Mouse (Mus musculus) T-helper 17 cell (primary cell): ENCODE measurements at regions not wholly inside any gene's neighbourhood (a gene's known extent, or its start where the extent isn't known, plus 50 kb on each side); places are given as distances from the start of the nearest gene placed in this dataset.

Source experiments
- in situ Hi-C, 2 experiments: fragments of 300-600 bp; cut with MboI, MseI; formaldehyde crosslinking; loops; 1 replicate in 1 of 2; 2 replicates in 1 of 2; pipeline ENCODE4 v1.15.1; 2025; ENCODE audit warnings: high pct_unique_total_duplicates in 2 of 2

DNA sequence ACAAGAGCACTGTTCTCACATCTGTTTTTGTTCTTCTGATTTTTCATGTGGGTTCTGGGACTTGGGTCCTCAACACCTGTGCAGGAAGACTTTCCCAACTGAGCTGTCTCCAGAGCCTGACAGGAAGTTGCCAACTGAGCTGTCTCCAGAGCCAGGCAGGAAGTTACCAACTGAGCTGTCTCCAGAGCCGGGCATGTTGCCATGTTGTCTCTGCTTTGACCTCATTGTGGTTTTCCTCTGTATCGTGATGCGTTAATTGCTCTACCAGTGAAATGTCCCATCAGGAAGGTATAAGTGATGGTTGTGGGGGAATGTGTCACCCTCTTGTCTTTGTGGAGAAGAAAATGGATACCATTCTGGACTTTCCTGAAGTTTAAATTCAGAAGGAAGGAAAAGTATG, 54.4 kb upstream of the Olfm4 start:
- in situ Hi-C loops: no loop called here

DNA sequence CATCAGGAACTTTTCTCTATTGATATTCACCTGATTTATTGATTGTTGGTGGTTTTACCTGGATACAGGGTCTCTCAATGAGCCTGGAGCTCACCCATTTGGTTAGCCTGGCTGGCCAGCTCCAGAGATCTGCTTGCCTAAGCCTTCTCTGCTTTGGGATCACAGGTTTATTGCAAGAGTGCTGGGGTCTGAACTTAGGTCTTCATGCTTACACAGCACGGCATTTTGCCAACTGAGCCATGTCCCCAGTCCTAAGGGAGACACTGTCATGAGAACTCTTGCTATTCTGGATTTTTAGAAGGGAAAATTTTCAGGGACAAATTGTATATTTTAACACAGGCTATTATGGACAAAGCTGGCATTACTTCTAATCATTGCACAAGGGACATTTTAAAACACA, 56.7 kb upstream of the Olfm4 start:
- in situ Hi-C loops: no loop called here

DNA sequence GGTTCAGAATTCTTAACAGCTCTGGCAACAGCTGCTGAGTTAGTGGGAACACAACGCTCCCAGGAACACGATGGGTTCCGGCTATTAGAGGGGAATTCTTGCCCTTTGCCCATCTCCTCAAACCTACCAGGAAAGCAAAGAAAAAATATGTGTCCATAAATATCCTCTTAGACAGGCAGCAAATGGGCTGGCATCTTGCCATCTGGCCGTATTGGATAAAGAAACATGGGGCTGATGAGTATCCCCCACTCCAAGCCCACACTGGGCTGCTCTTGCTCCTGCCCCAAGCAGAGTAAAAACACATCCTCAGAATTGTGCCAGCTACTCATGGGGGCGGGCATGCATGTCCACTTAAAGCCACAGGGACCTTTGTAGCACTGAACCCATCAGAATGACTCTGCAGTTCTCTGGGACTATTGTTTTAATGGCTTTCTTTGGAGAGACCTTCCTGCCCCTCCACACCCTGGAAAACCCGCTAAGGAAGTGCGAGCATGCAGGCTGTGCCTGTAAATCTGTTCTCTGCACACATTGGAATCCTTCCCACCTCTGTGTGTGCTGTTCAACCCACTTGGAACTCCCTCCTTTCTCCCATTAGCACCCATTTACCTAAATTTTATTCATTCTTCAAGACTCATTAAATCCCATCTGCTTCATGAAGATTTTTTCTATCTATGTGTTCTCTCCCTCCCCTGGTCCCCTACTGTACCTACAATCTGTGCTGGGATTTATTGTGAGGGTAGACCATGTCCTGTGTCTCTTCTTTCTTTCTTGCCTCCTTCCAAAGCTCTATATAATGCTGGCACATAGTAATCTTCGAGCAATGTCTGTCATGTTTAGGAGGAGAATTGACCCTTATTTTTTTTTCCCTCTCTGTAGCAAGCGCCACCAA, 66.7 kb upstream of the Olfm4 start:
- in situ Hi-C loops: loop anchor here in 1 of 2 experiments (10.0 kb wide), 1 partner anchor 512 kb away; no protein-coding TSS in a partner anchor

DNA sequence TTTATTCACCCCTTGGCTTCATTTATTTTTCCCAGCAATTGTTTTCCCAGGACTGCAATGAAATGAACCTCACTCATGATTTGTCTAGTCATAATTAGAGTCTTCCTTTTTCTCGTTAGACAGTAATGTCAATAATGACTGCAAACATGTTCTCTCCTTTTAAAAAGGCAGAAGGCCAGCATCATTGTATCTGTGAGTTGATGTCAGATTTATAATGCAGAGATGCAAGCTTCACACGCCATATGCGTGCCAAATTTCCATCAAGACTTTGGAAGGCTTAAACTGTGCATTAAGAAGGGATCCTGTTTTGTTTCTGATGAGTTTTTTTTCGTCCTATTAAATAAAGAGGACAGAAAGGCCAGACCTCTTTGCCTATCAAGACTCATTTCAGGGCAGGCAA, 68.9 kb upstream of the Olfm4 start:
- in situ Hi-C loops: loop anchor here in 1 of 2 experiments (10.0 kb wide), 1 partner anchor 510 kb away; no protein-coding TSS in a partner anchor

DNA sequence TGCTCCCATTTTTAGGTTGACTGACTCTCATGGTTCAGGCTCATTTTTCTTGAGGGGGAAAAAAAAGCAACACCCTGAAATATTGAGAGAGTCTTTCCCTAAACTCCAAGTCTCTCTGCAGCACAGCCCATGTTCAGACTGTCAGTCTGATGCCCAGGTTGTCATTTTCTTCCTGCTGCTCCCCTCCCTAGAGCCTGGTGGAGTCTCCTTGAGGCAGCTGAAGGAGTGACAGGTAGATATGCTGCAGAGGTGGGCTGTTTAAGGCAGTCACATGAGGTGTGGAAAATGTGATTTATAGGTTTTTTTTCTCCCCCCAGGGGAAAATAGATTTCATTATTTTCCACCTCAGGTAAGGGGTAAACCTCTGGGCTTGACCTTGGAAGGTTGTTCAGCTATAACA, 70.6 kb upstream of the Olfm4 start:
- in situ Hi-C loops: loop anchor here in 1 of 2 experiments (10.0 kb wide), 1 partner anchor 509 kb away; no protein-coding TSS in a partner anchor

DNA sequence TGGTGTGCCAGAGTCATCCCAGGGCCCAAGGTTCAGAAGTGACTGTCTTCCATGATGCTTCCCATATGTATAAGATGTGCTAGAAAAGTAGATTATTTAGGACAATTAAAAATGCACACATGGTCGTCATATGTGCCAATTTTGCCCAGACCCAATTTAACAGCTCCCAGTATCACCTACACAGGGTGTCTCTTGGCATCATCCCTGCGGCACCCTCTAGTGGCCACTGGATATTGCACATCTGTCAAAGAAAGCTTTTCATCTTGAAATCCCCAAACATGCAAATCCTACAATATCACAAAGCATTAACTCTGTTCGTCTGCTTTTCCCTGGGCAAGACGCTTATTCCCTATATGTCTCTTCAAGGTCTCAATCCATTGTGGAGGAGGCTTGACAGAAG, 71.3 kb upstream of the Olfm4 start:
- in situ Hi-C loops: loop anchor here in 1 of 2 experiments (10.0 kb wide), 1 partner anchor 508 kb away; no protein-coding TSS in a partner anchor

DNA sequence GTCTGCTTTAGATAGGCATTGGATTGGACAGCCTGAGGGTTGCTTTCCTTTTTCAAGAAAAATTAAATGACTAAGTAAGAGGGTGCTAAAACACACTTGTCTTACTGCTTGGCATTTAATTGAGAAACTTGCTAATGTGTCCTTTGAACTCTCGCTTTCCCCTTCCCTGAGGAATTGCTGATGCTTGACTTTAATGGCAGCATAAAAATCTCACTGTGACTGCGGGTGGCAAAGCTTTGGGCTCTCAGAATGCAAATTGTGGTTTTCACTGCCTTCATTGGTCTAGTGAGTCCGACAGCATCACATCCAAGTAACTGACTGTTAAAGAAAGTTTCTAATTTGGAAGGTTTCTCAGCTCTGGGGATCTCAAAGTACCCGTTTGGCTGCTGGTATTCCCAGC, 76.1 kb upstream of the Olfm4 start:
- in situ Hi-C loops: loop anchor here in 1 of 2 experiments (5.0 kb wide), 1 partner anchor 40 kb away; no protein-coding TSS in a partner anchor

DNA sequence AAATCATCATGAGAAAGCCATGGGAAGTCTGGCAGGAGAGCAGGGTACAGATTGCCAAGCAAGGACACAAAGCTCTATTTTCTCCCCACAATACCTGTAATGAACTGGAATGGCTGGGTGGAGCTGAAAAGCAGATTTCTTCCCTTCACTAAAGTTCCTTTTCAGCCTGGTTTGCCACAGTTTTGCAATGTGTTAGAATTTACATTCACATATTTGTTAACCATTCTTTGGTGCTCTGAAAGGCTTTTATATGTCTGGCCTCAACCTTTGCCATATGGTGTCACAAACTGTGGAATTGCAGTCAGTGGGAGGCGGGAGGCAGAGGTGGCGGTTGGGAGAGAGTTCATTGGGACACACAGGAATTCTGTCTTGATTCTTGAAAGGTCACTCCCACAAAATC, 78.3 kb upstream of the Olfm4 start:
- in situ Hi-C loops: loop anchor here in 1 of 2 experiments (5.0 kb wide), 1 partner anchor 42 kb away; no protein-coding TSS in a partner anchor

DNA sequence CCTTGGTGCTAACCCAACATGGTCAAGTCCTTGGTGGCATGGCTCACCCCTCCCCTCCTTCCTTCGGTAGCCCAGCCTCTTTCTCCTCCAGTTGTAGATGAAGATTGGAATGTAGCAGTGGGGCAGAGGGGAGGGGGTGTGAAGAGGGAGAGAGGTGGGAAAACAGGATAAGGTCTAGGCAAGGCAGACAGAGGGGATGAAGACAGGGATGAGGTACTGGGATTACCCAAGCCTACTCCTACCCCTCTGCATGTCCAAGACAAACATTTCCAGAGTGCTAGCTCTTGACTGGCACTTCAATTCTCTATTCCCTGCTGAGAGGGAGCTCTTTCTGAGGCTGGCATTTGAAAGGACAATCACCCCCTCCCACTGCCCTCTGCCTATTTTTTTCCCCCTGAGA, 81.5 kb upstream of the Olfm4 start:
- in situ Hi-C loops: no loop called here

DNA sequence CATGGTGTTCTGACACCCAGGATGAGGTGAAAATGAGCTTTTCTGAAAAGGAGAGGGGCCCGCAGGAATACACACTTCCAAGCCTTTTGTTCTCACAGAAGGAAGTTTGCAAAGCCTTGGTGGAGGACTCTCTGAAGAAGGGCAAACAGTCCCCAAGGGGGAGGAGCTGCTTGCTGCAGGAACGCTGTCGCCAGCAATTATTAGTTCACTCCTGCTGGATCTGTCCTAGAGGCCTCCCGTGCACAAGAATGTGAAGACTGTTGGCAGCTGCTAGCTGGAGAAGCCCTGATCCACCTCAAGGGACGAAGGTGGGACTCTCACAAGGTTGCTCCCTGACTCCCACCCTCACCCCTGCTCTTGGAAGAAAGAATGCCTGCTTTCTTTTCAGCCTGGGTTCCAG, 85.6 kb upstream of the Olfm4 start:
- in situ Hi-C loops: loop anchor here in 1 of 2 experiments (5.0 kb wide), 1 partner anchor 49 kb away; no protein-coding TSS in a partner anchor

DNA sequence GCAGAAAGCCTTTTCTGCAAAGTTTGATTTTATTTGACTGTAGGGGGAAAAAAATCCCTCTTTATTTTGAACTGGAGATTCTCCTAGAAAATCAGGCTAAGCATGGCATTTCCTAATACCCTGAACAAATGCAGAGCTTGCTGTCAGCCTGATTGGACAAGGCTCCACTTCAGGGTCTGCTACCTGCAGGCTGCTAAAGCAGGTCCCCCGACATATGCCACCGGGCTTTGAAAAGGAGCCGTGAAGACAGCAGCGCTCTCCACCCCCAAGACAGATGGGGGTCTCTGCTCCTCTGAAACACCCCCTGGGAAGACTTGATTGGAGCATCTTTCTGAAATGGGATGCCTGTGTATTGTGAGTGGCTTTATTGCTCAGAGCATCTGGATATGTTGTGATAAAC, 90.6 kb upstream of the Olfm4 start:
- in situ Hi-C loops: no loop called here

DNA sequence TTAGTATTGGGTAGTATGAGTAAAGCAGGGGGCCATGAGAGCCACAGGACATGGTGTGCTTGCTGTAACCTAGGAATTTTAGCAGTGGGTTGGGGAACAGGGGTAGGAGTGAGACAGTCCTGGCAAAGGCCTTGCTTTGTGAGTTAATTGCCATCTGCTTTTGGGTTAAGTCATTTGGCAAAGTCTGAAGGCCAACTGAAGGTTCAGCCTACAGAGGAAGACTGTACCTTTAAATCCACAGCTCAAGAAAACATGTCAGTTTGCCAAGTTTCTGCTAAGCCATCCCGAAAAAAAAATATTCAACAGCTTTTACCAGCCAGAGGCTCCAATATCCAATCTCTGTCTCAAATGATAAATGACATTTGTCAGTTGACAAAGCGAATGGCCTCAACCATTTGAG, 93.2 kb upstream of the Olfm4 start:
- in situ Hi-C loops: no loop called here

DNA sequence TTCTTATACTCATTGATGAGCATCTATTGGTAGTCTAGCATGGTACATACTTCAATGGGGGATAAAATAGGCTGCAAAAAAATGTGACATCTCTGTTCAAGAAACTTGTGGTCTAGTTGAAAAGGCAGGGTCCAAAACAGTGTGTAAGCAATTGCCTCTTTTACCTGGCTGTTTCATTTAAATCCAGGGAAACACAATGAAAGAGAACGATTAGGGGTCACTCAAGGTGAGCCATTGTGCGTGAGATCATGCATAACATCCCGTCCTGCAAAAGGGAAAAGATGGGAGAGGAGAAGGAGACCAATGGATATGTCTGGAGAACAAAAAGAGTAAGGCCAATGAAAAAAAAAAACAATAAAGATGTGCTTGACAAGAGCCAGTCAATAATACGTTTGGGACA, 93.6 kb upstream of the Olfm4 start:
- in situ Hi-C loops: no loop called here

DNA sequence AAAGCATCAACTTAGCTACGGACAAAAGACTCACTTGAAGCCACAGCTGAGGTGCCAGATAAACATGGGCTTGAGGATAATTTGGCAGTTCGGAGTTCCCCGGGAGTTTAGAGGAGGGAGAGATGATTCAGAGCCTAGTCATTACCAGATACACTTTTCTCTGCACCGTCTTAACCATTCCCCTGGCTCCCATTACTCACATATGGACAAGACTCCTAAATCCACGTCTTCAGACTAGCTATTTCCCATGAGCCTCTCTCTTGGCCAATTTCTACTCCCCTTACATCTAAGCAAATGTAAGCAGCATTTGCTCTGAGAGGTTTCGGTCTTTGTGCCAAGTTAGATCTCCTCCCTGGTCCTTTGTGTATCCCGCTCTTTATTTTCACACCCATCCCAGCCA, 100.4 kb upstream of the Olfm4 start:
- in situ Hi-C loops: no loop called here

DNA sequence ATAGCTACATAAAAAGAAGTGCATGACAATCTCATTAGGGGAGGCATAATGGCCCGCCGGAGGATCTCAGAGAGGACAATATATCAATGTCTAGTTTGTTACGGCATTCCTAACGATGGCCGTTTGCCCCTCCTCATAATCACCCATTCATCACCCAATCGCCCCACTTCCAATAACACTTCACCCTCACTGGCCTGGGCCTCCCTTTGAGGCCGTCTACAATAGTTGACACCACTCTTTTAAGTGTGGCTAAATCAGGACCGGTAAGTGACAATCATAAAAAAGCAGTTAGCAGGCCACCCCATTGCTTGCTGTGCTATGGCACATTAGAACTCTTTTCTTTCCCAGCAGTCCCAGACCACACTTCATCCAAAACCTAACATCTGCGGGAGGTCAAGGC, 102.2 kb upstream of the Olfm4 start:
- in situ Hi-C loops: no loop called here

DNA sequence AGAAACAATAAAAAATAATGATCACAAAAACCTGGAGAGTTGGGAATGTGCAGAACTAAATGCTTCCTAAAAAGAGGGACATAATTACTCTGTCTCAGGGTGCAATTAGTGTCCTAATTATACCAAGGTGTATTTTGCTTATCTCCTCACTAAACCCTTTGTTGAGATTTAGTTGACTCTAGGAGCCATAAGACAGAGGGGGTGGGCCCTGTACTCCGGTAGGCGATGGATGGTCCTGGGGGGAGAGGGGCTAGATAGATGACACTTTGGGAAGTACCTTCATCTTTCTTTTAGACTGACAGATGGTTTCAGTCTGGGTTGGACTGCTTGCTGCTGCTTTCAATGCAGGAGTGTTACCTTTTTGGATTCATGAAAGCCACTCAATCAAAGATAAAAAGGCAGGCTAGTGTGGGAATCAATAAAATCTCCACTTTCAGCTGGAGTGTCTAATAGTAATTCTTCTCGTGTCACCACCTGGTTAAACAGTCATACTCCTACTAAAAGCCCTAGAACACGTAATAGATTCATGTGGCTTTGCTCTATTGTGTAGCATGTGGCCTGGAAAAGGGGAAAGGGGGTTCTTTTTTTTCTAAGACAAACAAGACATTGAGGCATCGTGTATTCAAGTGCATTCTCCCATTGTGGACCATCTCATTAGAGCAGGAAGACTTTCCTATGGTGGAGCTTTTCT, 103.7 kb upstream of the Olfm4 start:
- in situ Hi-C loops: no loop called here

DNA sequence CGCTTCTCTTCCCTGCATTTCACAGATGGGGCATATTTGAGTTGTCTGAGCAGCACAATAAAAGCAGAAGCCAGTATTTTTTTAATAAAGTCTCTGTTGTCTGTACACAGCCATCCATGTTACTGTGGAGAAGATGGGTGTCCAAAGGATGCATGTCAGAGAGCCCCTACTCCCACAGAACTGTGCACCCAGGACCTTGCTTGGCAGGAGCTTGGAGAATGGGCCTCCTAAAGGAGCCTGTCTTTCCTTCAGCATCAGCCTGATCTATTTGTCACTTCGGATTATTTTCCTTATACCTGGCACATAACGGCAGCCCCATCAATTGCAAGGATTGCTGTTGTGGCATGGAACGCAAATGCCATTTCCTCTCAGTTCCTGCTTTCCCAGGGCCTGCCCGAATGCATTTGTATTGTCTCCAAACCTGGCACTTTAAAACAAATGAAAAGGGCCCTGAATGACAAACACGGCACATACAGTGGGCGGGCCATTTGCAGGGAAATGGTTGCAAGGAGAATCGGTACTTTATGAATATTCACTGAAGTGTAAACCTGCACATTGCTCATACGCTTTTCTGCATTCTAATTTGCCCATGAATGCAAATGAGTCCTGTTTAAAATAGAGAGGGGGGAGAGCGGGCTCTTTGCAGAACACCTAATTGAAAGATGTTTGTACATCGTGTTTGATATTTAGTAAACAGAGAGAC, 104.4 kb upstream of the Olfm4 start:
- in situ Hi-C loops: loop anchor here in 1 of 2 experiments (5.0 kb wide), 1 partner anchor 72 kb away; no protein-coding TSS in a partner anchor

DNA sequence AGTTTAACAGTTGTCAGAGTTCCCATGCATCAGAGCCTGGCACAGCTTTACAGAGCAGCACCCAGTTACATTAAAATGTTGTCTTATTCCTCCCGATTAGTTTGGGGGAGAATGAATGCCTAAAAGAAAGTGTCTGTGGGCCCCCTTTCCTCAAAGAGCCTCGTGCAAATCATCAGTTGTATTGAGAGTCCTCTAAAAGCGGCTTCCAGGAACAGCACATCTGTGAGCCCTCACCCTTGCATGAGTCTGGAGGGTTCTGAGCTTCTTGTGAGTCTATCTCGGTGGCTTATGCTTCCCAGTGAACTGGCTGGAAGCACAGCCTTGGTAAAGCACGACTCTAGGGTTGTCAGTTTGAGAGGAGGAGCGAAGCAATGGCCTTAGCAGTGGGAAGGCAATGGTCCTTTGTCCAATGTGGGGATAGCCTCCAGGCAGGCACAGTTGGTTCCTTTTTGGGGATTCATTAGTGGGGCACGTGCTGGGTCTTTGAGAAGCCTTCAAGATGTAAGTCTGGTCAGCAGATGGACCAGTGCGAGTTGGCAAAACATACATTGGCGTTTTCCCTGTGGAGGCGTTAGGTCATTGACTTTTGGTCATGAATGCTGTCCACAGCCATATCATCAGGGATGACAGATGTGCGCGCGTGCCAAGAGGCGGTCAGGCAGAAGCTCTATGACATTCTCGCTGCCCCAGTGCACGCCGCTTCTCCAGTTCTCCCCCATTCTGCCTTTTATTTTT, 105.4 kb upstream of the Olfm4 start:
- in situ Hi-C loops: loop anchor here in 1 of 2 experiments (5.0 kb wide), 1 partner anchor 71 kb away; no protein-coding TSS in a partner anchor

DNA sequence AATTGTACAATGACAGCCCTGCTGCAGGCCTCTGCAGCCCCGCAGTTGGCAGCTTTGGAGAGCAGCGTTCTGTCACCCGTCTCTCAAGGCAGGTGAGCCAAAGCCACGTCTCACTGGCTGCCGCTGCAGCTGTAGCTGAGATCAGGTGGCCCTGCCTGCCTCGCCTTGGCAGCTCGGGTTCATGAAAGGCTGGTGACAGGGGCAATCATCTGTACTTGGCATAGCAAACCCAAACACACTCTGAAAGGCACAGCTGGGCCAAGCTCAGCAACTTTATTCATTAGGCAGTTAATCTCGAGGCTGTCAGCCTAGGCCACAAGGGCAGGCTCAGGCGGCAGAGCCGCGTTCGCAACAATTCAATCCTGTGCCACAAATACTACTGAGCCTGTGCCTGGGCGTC, 102.0 kb upstream of the Pcdh8 start:
- in situ Hi-C loops: no loop called here

DNA sequence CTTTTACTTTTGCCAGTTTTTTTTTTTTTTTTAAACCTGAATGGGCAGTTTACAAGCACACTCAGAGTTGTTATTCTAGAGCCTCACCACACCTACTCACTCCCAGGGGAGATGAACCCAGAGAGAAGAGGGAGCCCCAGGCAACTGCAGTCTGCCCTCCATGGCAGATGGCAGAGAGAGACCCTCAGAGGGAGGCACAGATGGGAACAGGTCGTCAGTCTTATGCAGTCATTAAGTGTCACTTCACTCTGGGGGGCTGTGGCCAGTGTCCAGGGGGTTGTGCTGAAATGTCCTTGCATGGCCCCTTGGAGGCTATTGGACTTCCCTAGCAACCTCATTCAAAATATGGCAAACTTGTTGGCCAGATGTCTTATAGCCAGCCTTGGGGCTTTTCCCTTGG, 101.3 kb upstream of the Pcdh8 start:
- in situ Hi-C loops: no loop called here

DNA sequence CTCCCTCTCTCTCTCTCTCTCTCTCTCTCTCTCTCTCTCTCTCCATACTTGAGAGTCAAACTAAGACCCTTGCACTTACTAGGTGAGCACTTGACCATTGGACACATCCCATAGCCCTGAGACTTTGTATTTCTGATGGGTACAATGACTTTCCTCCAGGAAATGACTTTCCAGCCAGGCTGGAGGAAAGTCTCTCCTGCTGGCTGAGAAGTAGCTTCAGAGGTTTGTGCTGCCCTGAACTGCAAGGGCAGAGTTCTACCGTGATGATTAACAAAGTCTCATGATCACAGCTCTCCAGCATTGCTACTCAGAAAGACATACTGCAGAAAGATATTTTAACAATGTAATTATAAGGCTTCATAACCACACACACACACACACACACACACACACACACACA, 98.2 kb upstream of the Pcdh8 start:
- in situ Hi-C loops: no loop called here
